Mouse (Mus musculus) ES-Bruce4 (cell line): ENCODE results near the gene Nedd8. TPM values are rescaled to one million over a fixed set of nuclear protein-coding genes. Genes with fewer than 3 reads are reported as not detected.
A peak's percentile ranks its signal among the peaks of the same experiment; 100 is the strongest.

Experiments
- H3K27ac ChIP-seq: 2 replicates; pipeline ENCODE4 v1.5.1; 2012; ENCODE audit warnings: low read length, inconsistent platforms; ENCODE audit not compliant: insufficient read depth
- H3K27me3 ChIP-seq: 2 replicates; pipeline ENCODE4 v1.6.1; 2012; ENCODE audit warnings: mild to moderate bottlenecking, low read length, inconsistent platforms; ENCODE audit not compliant: control insufficient read depth, poor library complexity, insufficient read depth, severe bottlenecking
- H3K36me3 ChIP-seq: 2 replicates; pipeline ENCODE4 v1.6.1; 2012; ENCODE audit warnings: inconsistent platforms, mild to moderate bottlenecking, low read length, moderate library complexity; ENCODE audit not compliant: control insufficient read depth, poor library complexity, insufficient read depth, severe bottlenecking
- H3K4me1 ChIP-seq: one replicate; pipeline ENCODE4 v1.8.1; 2011; ENCODE audit warnings: low read length; ENCODE audit not compliant: control insufficient read depth, insufficient read depth
- H3K4me3 ChIP-seq: 2 replicates; pipeline ENCODE4 v1.5.1; 2011; ENCODE audit warnings: low read depth, mild to moderate bottlenecking, low read length
- H3K9ac ChIP-seq: 2 replicates; pipeline ENCODE4 v1.6.1; 2012; ENCODE audit warnings: low read depth, mild to moderate bottlenecking, inconsistent platforms; ENCODE audit not compliant: poor library complexity, severe bottlenecking
- H3K9me3 ChIP-seq: replicated peaks from 2 replicates; pipeline ENCODE4 v1.6.1; 2012; ENCODE audit warnings: mild to moderate bottlenecking, low read length, inconsistent platforms; ENCODE audit not compliant: control insufficient read depth, poor library complexity, insufficient read depth, severe bottlenecking
- CTCF ChIP-seq: IDR thresholded peaks from one replicate; pipeline ENCODE4 v1.8.1; 2011; ENCODE audit warnings: low read depth, low read length
- EP300 ChIP-seq: IDR thresholded peaks from 2 replicates; pipeline ENCODE4 v1.6.1; 2011; ENCODE audit warnings: low read depth, low read length; ENCODE audit not compliant: insufficient read depth
- POLR2A ChIP-seq: IDR thresholded peaks from one replicate; pipeline ENCODE4 v1.8.1; 2011; ENCODE audit warnings: low read length; ENCODE audit not compliant: insufficient read depth
- polyA plus RNA-seq: library from polyadenylated mRNA; stranded (reverse); fragments of >200 nt; gene quantifications from 2 replicates; pipeline ENCODE4 v1.2.4, GENCODE M21; 2011; ENCODE audit warnings: low read depth; ENCODE audit not compliant: missing spikeins, insufficient read depth, insufficient read length

Gene Nedd8
- polyA plus RNA-seq, 1 experiment = 229 TPM

DNA sequence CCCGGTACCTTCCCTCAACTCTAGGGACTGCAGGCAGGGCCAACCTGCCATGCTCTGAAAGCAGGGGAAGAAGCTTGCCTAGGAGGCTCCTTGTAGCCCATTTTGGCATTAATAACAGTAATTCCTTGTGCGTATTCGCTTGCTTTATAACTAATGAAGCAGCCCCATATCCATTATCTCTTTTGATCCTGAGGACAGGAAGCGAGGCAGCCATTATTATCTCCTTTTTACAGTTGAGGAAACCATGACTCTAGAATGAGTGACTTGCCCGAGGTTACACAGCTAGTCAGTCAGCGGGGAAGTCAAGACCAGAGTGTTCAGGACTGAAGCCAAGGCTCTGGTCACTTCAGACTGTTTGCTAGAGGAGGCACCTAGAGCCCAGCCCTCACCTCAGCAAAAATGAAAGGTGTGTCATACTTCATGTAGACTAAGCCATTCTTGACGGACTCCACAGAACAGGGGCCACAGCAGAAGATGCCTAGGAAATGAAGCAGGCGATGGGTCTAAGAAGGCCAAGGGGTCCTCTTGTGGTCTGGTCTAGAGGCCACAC, 34.2 kb upstream of the Nedd8 start:
- Histone ChIP-seq H3K36me3 (peaks cover 3% of the 10 kb centered on the region; the same call in 1 of the 2 replicates), H3K9ac (no peak overlapping the region), H3K27me3 (no peaks in the 10 kb centered on the region), H3K27ac (no peak overlapping the region), H3K4me1 (peaks cover 14% of the 10 kb centered on the region), H3K9me3 (no peaks in the 10 kb centered on the region), H3K4me3 (no peak overlapping the region)
- TF ChIP-seq CTCF (no peak), EP300 (no peak), POLR2A (no peak)

- H3K27me3 ChIP-seq = no peaks in the 10 kb centered on the region
- TF ChIP-seq EP300 = no peak
- TF ChIP-seq POLR2A = no peak
- no peak for TF ChIP-seq CTCF
- no peaks in the 10 kb centered on the region for H3K9me3 ChIP-seq
- H3K27ac ChIP-seq = no peak overlapping the region
- no peak overlapping the region for H3K9ac ChIP-seq
- H3K4me3 ChIP-seq = no peak overlapping the region
- H3K4me1 ChIP-seq = no peaks in the 10 kb centered on the region
- peaks cover 3% of the 10 kb centered on the region; the same call in 1 of the 2 replicates for H3K36me3 ChIP-seq
These were observed 30.8 kb upstream of the Nedd8 start for GRCm38 (mm10) chr14:55702761-55703160.

GRCm38 (mm10) chr14:55701131-55701530, 29.2 kb upstream of the Nedd8 start:
- Histone ChIP-seq H3K9me3 (no peaks in the 10 kb centered on the region), H3K27me3 (no peaks in the 10 kb centered on the region), H3K27ac (no peak overlapping the region), H3K9ac (no peak overlapping the region), H3K4me3 (no peak overlapping the region), H3K36me3 (peaks cover 3% of the 10 kb centered on the region; the same call in 1 of the 2 replicates), H3K4me1 (no peaks in the 10 kb centered on the region)
- TF ChIP-seq EP300 (no peak), CTCF (no peak), POLR2A (no peak)

GRCm38 (mm10) chr14:55697226-55697625, 25.3 kb upstream of the Nedd8 start:
- Histone ChIP-seq H3K4me1 (no peaks in the 10 kb centered on the region), H3K9me3 (peaks cover 2% of the 10 kb centered on the region; the same call in 1 of the 2 replicates), H3K27ac (no peak overlapping the region), H3K36me3 (no peaks in the 10 kb centered on the region), H3K9ac (no peak overlapping the region), H3K27me3 (no peaks in the 10 kb centered on the region), H3K4me3 (no peak overlapping the region)
- TF ChIP-seq POLR2A (no peak), CTCF (no peak), EP300 (no peak)

GRCm38 (mm10) chr14:55689433-55689832, 17.5 kb upstream of the Nedd8 start:
- Histone ChIP-seq H3K4me3 (no peak overlapping the region), H3K4me1 (no peaks in the 10 kb centered on the region), H3K9me3 (peaks cover 2% of the 10 kb centered on the region; the same call in 1 of the 2 replicates), H3K27ac (no peak overlapping the region), H3K36me3 (no peaks in the 10 kb centered on the region), H3K27me3 (no peaks in the 10 kb centered on the region), H3K9ac (no peak overlapping the region)
- TF ChIP-seq EP300 (no peak), CTCF (no peak), POLR2A (no peak)

DNA sequence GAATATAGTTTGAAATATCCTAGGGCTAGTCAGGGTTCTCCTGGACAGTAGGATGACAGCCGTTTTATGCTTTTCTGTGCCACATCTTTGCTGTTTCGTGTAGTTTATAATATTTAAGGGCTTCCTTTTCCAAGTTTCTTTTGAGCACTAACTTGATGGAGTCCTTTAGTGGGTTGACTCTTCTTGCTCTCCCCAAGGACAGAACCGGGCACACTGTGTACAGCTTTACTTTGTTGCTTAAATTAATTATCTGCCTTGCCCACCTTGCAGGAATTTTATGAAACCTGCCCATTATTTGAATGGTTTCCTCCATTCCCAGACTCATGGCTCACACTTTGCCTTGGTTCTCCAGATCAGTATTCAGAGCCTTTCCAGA, 10.2 kb upstream of the Nedd8 start:
- H3K9me3 ChIP-seq = no peaks in the 10 kb centered on the region
- no peaks in the 10 kb centered on the region for H3K4me1 ChIP-seq
- peaks cover 31% of the 10 kb centered on the region for H3K36me3 ChIP-seq
- H3K4me3 ChIP-seq = peak overlapping the region; percentile 81
- no peak overlapping the region for H3K27ac ChIP-seq
- H3K27me3 ChIP-seq = no peaks in the 10 kb centered on the region
- TF ChIP-seq EP300 (no peak), CTCF (no peak), POLR2A (no peak)
- peak overlapping the region; percentile 54 for H3K9ac ChIP-seq
